Mouse (Mus musculus): ENCODE measurements around the gene Mfsd12.

Mfsd12 gene

GRCm38 (mm10) chr10:81402227-81402765 is 45.0 kb downstream of the Mfsd12 start:
- no peak for DNase-seq (ENCODE audit: low spot score in 2 of 2)

GRCm38 (mm10) chr10:81403511-81403910 is 46.2 kb downstream of the Mfsd12 start:
- no peak for DNase-seq (ENCODE audit: low spot score in 2 of 2)

- no peak for DNase-seq (ENCODE audit: low spot score in 2 of 2)
Measured at GRCm38 (mm10) chr10:81404082-81404481, 46.8 kb downstream of the Mfsd12 start.

- no peak for DNase-seq (ENCODE audit: low spot score in 2 of 2)
Measured at GRCm38 (mm10) chr10:81404720-81405119, 47.4 kb downstream of the Mfsd12 start.

GRCm38 (mm10) chr10:81405588-81406201 is 48.4 kb downstream of the Mfsd12 start:
- DNase-seq (ENCODE audit: low spot score in 2 of 2): peak in 1 of 2 experiments; percentile 64

- no peak for DNase-seq (ENCODE audit: low spot score in 2 of 2)
Measured at GRCm38 (mm10) chr10:81406504-81407440, 49.5 kb downstream of the Mfsd12 start.

- peak; percentile 78 to 81 for DNase-seq (ENCODE audit: low spot score in 2 of 2)
Measured at GRCm38 (mm10) chr10:81407539-81408423, 50.5 kb downstream of the Mfsd12 start.

GRCm38 (mm10) chr10:81408424-81408729 is 51.1 kb downstream of the Mfsd12 start:
- no peak for DNase-seq (ENCODE audit: low spot score in 2 of 2)

GRCm38 (mm10) chr10:81408871-81409291 is 51.6 kb downstream of the Mfsd12 start:
- no peak for DNase-seq (ENCODE audit: low spot score in 2 of 2)

- DNase-seq (ENCODE audit: low spot score in 2 of 2): no peak
Measured at GRCm38 (mm10) chr10:81409330-81409729, 52.0 kb downstream of the Mfsd12 start.

- no peak for DNase-seq (ENCODE audit: low spot score in 2 of 2)
Measured at GRCm38 (mm10) chr10:81410350-81410749, 53.1 kb downstream of the Mfsd12 start.

- no peak for DNase-seq (ENCODE audit: low spot score in 2 of 2)
Measured at GRCm38 (mm10) chr10:81410981-81411380, 53.7 kb downstream of the Mfsd12 start.

GRCm38 (mm10) chr10:81411471-81412400 is 54.4 kb downstream of the Mfsd12 start:
- DNase-seq (ENCODE audit: low spot score in 2 of 2): peak in 1 of 2 experiments; percentile 77

GRCm38 (mm10) chr10:81412586-81413309 is 55.5 kb downstream of the Mfsd12 start:
- no peak for DNase-seq (ENCODE audit: low spot score in 2 of 2)

- DNase-seq (ENCODE audit: low spot score in 2 of 2): peak in 1 of 2 experiments; percentile 81
Measured at GRCm38 (mm10) chr10:81413310-81414261, 56.3 kb downstream of the Mfsd12 start.

- no peak for DNase-seq (ENCODE audit: low spot score in 2 of 2)
Measured at GRCm38 (mm10) chr10:81414682-81415081, 57.4 kb downstream of the Mfsd12 start.

GRCm38 (mm10) chr10:81415146-81415545 is 57.9 kb downstream of the Mfsd12 start:
- no peak for DNase-seq (ENCODE audit: low spot score in 2 of 2)
